Comparison of ENCODE assay signal across 16 mouse cellular contexts in the genomic region with DNA sequence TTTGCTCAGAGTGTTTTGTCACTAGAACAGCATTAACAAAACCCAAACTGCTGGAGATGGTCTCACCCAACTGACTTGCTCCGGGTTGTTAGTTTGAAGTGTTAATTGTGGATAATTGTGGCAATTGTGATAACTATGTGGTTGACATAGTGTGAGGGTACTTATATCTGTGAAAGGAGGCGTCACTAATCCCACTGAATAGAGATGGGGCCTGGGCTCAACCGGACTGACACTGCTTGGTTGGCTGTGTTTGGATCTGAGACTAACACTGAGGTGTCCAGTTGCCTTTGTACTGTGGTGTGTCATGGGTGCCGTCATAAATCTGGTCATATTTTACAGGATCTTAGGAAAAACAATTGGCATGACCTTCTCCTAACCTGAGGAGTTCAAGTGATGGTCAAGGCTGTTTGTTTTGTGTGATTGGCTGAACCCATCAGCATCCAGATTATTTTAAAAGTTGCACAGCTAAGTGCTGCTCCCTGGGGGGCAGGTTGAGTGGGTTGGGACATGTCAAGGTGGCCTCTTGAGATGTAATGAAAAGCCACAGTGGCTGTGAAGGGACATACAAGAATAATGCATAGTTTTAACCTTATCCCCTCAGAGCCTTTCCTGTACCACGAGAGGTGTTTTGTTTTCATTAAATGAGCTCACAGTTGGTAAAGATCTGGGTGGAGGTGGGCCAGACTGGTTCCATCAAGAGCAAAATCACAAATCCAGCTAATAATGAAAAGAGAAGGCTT. TPM values are rescaled to one million over a fixed set of nuclear protein-coding genes. Genes with fewer than 3 reads are reported as not detected.
DNase-seq lines count a peak whose midpoint lies in the region; ATAC-seq lines count a peak whose summit lies in the region.
"Had no signal": no experiment of that assay in that cellular context is flagged by ENCODE, and none has a peak within 500 bp of the region (broad histone marks: within the 10 kb centered on the region; RNA-seq: fewer than 3 reads in every experiment).

No protein-coding gene starts in this region.

- ATAC-seq in kidney, embryonic 16.5 days (ENCODE audit: low FRiP score, low TSS enrichment), result peak; percentile 61; the same call in 1 of the 2 replicates
- peak; percentile 68 for ATAC-seq in forebrain, embryonic 15.5 days (replicated peaks)
- ATAC-seq in limb, embryonic 11.5 days (ENCODE audit: insufficient number of reproducible peaks, low FRiP score, low TSS enrichment, low read depth), result peak; percentile 55; the same call in 1 of the 2 replicates
- peak; percentile 52 for ATAC-seq in neural tube, embryonic 14.5 days (ENCODE audit: low read depth)
- ATAC-seq in erythroblast, adult 5-6 weeks (replicated peaks; ENCODE audit: low FRiP score, poor library complexity, severe bottlenecking), result no peak
- ATAC-seq: activated CD4-positive, CD25-positive, alpha-beta regulatory T cell, adult 4 months had no signal

- no peaks in the 10 kb centered on the region for H3K36me3 ChIP-seq in kidney, embryonic 16.5 days (ENCODE audit: insufficient read depth, low read length)
- H3K36me3 ChIP-seq in forebrain, embryonic 15.5 days, result no peaks in the 10 kb centered on the region
- H3K36me3 ChIP-seq in limb, embryonic 11.5 days (ENCODE audit: control insufficient read depth, insufficient read depth, low read length), result no peaks in the 10 kb centered on the region
- H3K36me3 ChIP-seq in neural tube, embryonic 14.5 days (ENCODE audit: control insufficient read depth, insufficient read depth, low read length), result no peaks in the 10 kb centered on the region

- no peaks in the 10 kb centered on the region for H3K4me1 ChIP-seq in kidney, embryonic 16.5 days (ENCODE audit: insufficient read depth, low read length)
- H3K4me1 ChIP-seq in forebrain, embryonic 15.5 days, result peaks cover 24% of the 10 kb centered on the region
- H3K4me1 ChIP-seq in limb, embryonic 11.5 days (ENCODE audit: control insufficient read depth, insufficient read depth, low read length), result no peaks in the 10 kb centered on the region
- H3K4me1 ChIP-seq in neural tube, embryonic 14.5 days (ENCODE audit: control insufficient read depth, insufficient read depth, low read length), result no peaks in the 10 kb centered on the region; the same call in 1 of the 2 replicates

- no peak overlapping the region for H3K4me3 ChIP-seq in kidney, embryonic 16.5 days (ENCODE audit: low read length)
- no peak overlapping the region for H3K4me3 ChIP-seq in forebrain, embryonic 15.5 days
- no peak overlapping the region for H3K4me3 ChIP-seq in limb, embryonic 11.5 days (ENCODE audit: low read depth, low read length)
- H3K4me3 ChIP-seq in neural tube, embryonic 14.5 days (ENCODE audit: low read depth, low read length), result no peak overlapping the region

- H3K9me3 ChIP-seq in kidney, embryonic 16.5 days (ENCODE audit: low read length), result peaks cover 3% of the 10 kb centered on the region; the same call in 1 of the 2 replicates
- H3K9me3 ChIP-seq in forebrain, embryonic 15.5 days, result no peaks in the 10 kb centered on the region
- H3K9me3 ChIP-seq in limb, embryonic 11.5 days (ENCODE audit: control insufficient read depth, low read length), result no peaks in the 10 kb centered on the region
- no peaks in the 10 kb centered on the region for H3K9me3 ChIP-seq in neural tube, embryonic 14.5 days (ENCODE audit: control insufficient read depth, low read length)

- no peak overlapping the region for H3K27ac ChIP-seq in kidney, embryonic 16.5 days (ENCODE audit: low read length)
- H3K27ac ChIP-seq in forebrain, embryonic 15.5 days (replicated peaks), result no peak overlapping the region
- H3K27ac ChIP-seq in limb, embryonic 11.5 days (replicated peaks; ENCODE audit: low read depth, low read length), result no peak overlapping the region
- H3K27ac ChIP-seq in neural tube, embryonic 14.5 days (ENCODE audit: low read depth, low read length), result no peak overlapping the region

- DNase-seq in kidney, postnatal 10 days, result no peak
- DNase-seq in limb, embryonic 11.5 days (ENCODE audit: low spot score), result no peak
- DNase-seq in left cerebral cortex, postnatal 25 days (ENCODE audit: low spot score in 2 of 2), result no peak
- no peak for DNase-seq in layer of hippocampus, postnatal 10 days (ENCODE audit: low spot score in 2 of 2)
- DNase-seq: cerebellum, postnatal 36 days; heart, postnatal 10 days; kidney, adult 18-20 months; lung, adult 2 months; thymus, postnatal 14 days had no signal

- intact Hi-C loops in left cerebral cortex, postnatal 25 days (cut with DNase I), result no loop called here

- no peaks in the 10 kb centered on the region for H3K27me3 ChIP-seq in kidney, embryonic 16.5 days (ENCODE audit: insufficient read depth, low read length)
- peaks cover 4% of the 10 kb centered on the region; the same call in 1 of the 2 replicates for H3K27me3 ChIP-seq in forebrain, embryonic 15.5 days
- H3K27me3 ChIP-seq in limb, embryonic 11.5 days (ENCODE audit: control insufficient read depth, insufficient read depth, low read length), result no peaks in the 10 kb centered on the region
- no peaks in the 10 kb centered on the region for H3K27me3 ChIP-seq in neural tube, embryonic 14.5 days (ENCODE audit: control insufficient read depth, insufficient read depth, low read length)

- no peak overlapping the region for H3K9ac ChIP-seq in kidney, embryonic 16.5 days (replicated peaks; ENCODE audit: low read length)
- H3K9ac ChIP-seq in forebrain, embryonic 15.5 days (replicated peaks), result no peak overlapping the region
- no peak overlapping the region for H3K9ac ChIP-seq in limb, embryonic 11.5 days (ENCODE audit: low read length)
- no peak overlapping the region for H3K9ac ChIP-seq in neural tube, embryonic 14.5 days (replicated peaks; ENCODE audit: low read depth, low read length)

- H3K4me2 ChIP-seq in kidney, embryonic 16.5 days (replicated peaks; ENCODE audit: low read depth, low read length), result no peak overlapping the region
- H3K4me2 ChIP-seq in forebrain, embryonic 15.5 days (replicated peaks), result no peak overlapping the region
- no peak overlapping the region for H3K4me2 ChIP-seq in limb, embryonic 11.5 days (ENCODE audit: low read depth, severe bottlenecking)
- no peak overlapping the region for H3K4me2 ChIP-seq in neural tube, embryonic 14.5 days (ENCODE audit: low read depth, low read length)

- WGBS in kidney, embryonic 16.5 days, result 29% methylated on average over 5 of the region's 5 CpGs
- 5% methylated on average over 5 of the region's 5 CpGs for WGBS in forebrain, embryonic 15.5 days
- 54% methylated on average over 5 of the region's 5 CpGs for WGBS in limb, embryonic 11.5 days
- WGBS in neural tube, embryonic 14.5 days, result 12% methylated on average over 5 of the region's 5 CpGs

RNA-seq across cellular contexts. Expression of a gene that starts 28.2 kb away (rescaled TPM):
- 0.14 and 0.45 TPM in 2 replicates for polyA plus RNA-seq in kidney, embryonic 16.5 days (2015; fragmentation: Nextera tagmentation; extraction: Ambion mirVana)
- 0.95 and 1.5 TPM in 2 replicates for polyA plus RNA-seq in forebrain, embryonic 15.5 days (2015; fragmentation: Nextera tagmentation; extraction: Ambion mirVana)
- polyA plus RNA-seq in limb, embryonic 11.5 days (2014; fragmentation: Nextera tagmentation; extraction: Ambion mirVana), result 0.10 and 0.48 TPM in 2 replicates
- polyA plus RNA-seq in neural tube, embryonic 14.5 days (2014; fragmentation: Nextera tagmentation; extraction: Ambion mirVana), result 2.4 and 3.1 TPM in 2 replicates
- under 1 TPM; 0.25 to 0.34 TPM for total RNA-seq in left cerebral cortex, postnatal 25 days (2021)
- total RNA-seq in layer of hippocampus, postnatal 10 days (2021), result under 1 TPM; 0.45 to 0.46 TPM
- total RNA-seq in erythroblast, adult 5-6 weeks (2015; ENCODE audit: low replicate concordance), result not detected in 2 replicates
- total RNA-seq in erythroblast, adult 5-6 weeks (2017; ENCODE audit: low replicate concordance), result not detected in 2 replicates
- total RNA-seq: MEL had no signal
- polyA plus RNA-seq: activated CD4-positive, CD25-positive, alpha-beta regulatory T cell, adult 4 months; C2C12 had no signal
